20 mouse cellular contexts compared by ENCODE assay signal in the genomic region with DNA sequence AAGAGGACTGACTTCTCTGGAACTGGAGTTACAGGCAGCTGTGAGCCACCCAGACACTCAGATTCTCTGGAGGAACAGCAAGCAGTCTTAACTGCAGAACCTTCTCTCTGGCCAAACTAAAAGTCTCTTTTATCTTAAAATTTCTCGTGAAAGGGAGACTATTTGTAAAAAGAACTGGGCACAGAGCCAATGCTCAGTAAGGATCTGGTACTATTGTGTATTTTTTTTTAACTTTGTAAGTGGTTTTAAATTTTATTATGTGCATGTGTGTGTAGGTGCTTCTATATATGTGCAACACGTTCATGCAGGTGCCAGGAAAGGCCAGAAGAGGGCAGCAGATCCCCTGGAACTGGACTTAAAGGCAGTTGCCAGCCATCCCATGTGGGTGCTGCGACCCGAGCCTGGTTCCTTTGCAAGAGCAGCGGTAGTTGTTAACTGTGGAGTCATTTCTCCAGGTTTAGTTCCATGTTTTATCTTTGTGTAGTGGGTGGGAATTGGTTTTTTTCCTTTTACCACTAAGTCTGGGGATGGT. TPM values are rescaled to one million over a fixed set of nuclear protein-coding genes. Genes with fewer than 3 reads are reported as not detected.
A peak's percentile ranks its signal among the peaks of the same experiment; 100 is the strongest.
DNase-seq lines count a peak whose midpoint lies in the region; ATAC-seq and TF ChIP-seq lines count a peak whose summit lies in the region.
"Had no signal": no experiment of that assay in that cellular context is flagged by ENCODE, and none has a peak within 500 bp of the region (broad histone marks: within the 10 kb centered on the region; RNA-seq: fewer than 3 reads in every experiment).

No protein-coding gene starts in this region.

- WGBS in lung, embryonic 14.5 days: 63% methylated on average over 5 of the region's 5 CpGs
- WGBS in embryonic facial prominence, embryonic 14.5 days: 64% methylated on average over 5 of the region's 5 CpGs

- intact Hi-C loops in heart, postnatal 36 days (cut with DNase I): no loop called here
- intact Hi-C loops in heart, postnatal 10 days (cut with DNase I): no loop called here

- no peaks in the 10 kb centered on the region for H3K9me3 ChIP-seq in lung, embryonic 14.5 days (ENCODE audit: low read depth, low read length)
- peaks cover 12% of the 10 kb centered on the region for H3K9me3 ChIP-seq in E14TG2a.4 (ENCODE audit: low read length)
- peaks cover 3% of the 10 kb centered on the region for H3K9me3 ChIP-seq in embryonic facial prominence, embryonic 14.5 days (ENCODE audit: control insufficient read depth, low read length)
- H3K9me3 ChIP-seq: lung, embryonic 15.5 days had no signal

- no peak overlapping the region for H3K4me2 ChIP-seq in lung, embryonic 14.5 days
- no peak overlapping the region for H3K4me2 ChIP-seq in embryonic facial prominence, embryonic 14.5 days (ENCODE audit: low read depth, low read length)
- H3K4me2 ChIP-seq: lung, embryonic 15.5 days had no signal

- H3K4me3 ChIP-seq in lung, embryonic 14.5 days (ENCODE audit: low read depth, low read length): no peak overlapping the region
- no peak overlapping the region for H3K4me3 ChIP-seq in E14TG2a.4 (replicated peaks; ENCODE audit: low read length)
- no peak overlapping the region for H3K4me3 ChIP-seq in embryonic facial prominence, embryonic 14.5 days (ENCODE audit: low read depth, low read length)
- H3K4me3 ChIP-seq: erythroblast, embryonic 14.5 days; lung, embryonic 15.5 days; myocyte had no signal

- H3K36me3 ChIP-seq in lung, embryonic 14.5 days (ENCODE audit: insufficient read depth): no peaks in the 10 kb centered on the region
- no peaks in the 10 kb centered on the region for H3K36me3 ChIP-seq in E14TG2a.4 (ENCODE audit: insufficient read depth, low read length)
- no peaks in the 10 kb centered on the region for H3K36me3 ChIP-seq in embryonic facial prominence, embryonic 14.5 days (ENCODE audit: control insufficient read depth, insufficient read depth, low read length)
- H3K36me3 ChIP-seq: lung, embryonic 15.5 days had no signal

- H3K4me1 ChIP-seq in lung, embryonic 14.5 days (ENCODE audit: insufficient read depth): peaks cover 19% of the 10 kb centered on the region
- peaks cover 42% of the 10 kb centered on the region for H3K4me1 ChIP-seq in E14TG2a.4 (replicated peaks; ENCODE audit: low read depth, low read length)
- peaks cover 25% of the 10 kb centered on the region for H3K4me1 ChIP-seq in embryonic facial prominence, embryonic 14.5 days (ENCODE audit: control insufficient read depth, insufficient read depth, low read length)

- peak; percentile 48 for TF ChIP-seq CTCF in lung, embryonic 14.5 days (IDR thresholded peaks at IDR 0.05; ENCODE audit: low read depth)
- peak; percentile 55 for TF ChIP-seq CTCF in E14TG2a.4 (conservative IDR thresholded peaks at IDR 0.05; ENCODE audit: low read length)

- peak; percentile 33 for DNase-seq in heart, adult 11 months
- no peak for DNase-seq in heart, postnatal 36 days
- peak; percentile 71 for DNase-seq in lung, embryonic 14.5 days
- DNase-seq in lung, postnatal 14 days: no peak
- peak; percentile 54 for DNase-seq in embryonic facial prominence, embryonic 14.5 days (ENCODE audit: low spot score)
- no peak for DNase-seq in kidney, postnatal 36 days
- no peak for DNase-seq in heart, postnatal 10 days
- DNase-seq: adrenal gland, postnatal 25 days; cerebellum, adult 11 months; heart, postnatal 4 days had no signal

- no peak overlapping the region for H3K9ac ChIP-seq in lung, embryonic 14.5 days
- no peak overlapping the region for H3K9ac ChIP-seq in embryonic facial prominence, embryonic 14.5 days (ENCODE audit: low read depth, low read length)
- H3K9ac ChIP-seq: lung, embryonic 15.5 days had no signal

- ATAC-seq in lung, embryonic 14.5 days (ENCODE audit: insufficient read depth): no peak
- ATAC-seq in embryonic facial prominence, embryonic 14.5 days (ENCODE audit: low read depth): no peak
- ATAC-seq: intestine, embryonic 16.5 days had no signal

- H3K27me3 ChIP-seq in lung, embryonic 14.5 days (ENCODE audit: insufficient read depth, low read length): peaks cover 38% of the 10 kb centered on the region
- peaks cover 76% of the 10 kb centered on the region for H3K27me3 ChIP-seq in E14TG2a.4 (ENCODE audit: insufficient read depth, low read length)
- H3K27me3 ChIP-seq in embryonic facial prominence, embryonic 14.5 days (replicated peaks; ENCODE audit: control insufficient read depth, insufficient read depth, low read length): peaks cover 45% of the 10 kb centered on the region

- no peak overlapping the region; the same call in 1 of the 2 replicates for H3K27ac ChIP-seq in lung, embryonic 14.5 days (ENCODE audit: low read depth)
- no peak overlapping the region for H3K27ac ChIP-seq in embryonic facial prominence, embryonic 14.5 days (replicated peaks; ENCODE audit: low read depth, low read length)
- H3K27ac ChIP-seq: lung, embryonic 15.5 days had no signal

RNA-seq across cellular contexts. Expression of gene 1700067P10Rik, which starts 4.2 kb away (rescaled TPM):
- total RNA-seq in heart, postnatal 36 days (2021): not detected
- polyA plus RNA-seq in lung, embryonic 14.5 days (2014; fragmentation: Nextera tagmentation; extraction: Ambion mirVana): not detected in 2 replicates
- polyA plus RNA-seq in embryonic facial prominence, embryonic 14.5 days (2014; fragmentation: Nextera tagmentation; extraction: Ambion mirVana): not detected in 2 replicates
- total RNA-seq in heart, postnatal 10 days (2021): not detected
- total RNA-seq: adrenal gland, postnatal 25 days; heart, adult 8-10 months; heart, postnatal 4 days; layer of hippocampus, adult 18-20 months; left cerebral cortex, postnatal 25 days had no signal
- polyA plus RNA-seq: intestine, embryonic 16.5 days; lung, embryonic 15.5 days; myocyte; small intestine, adult 2 months; stomach, embryonic 16.5 days had no signal

RNA-seq across cellular contexts. Expression of gene 9830107B12Rik, which starts 52.7 kb away (rescaled TPM):
- total RNA-seq in heart, postnatal 36 days (2021): under 1 TPM in 1 of 2 experiments, not detected in 1; 0.17 TPM
- not detected in 2 replicates for polyA plus RNA-seq in lung, embryonic 14.5 days (2014; fragmentation: Nextera tagmentation; extraction: Ambion mirVana)
- polyA plus RNA-seq in embryonic facial prominence, embryonic 14.5 days (2014; fragmentation: Nextera tagmentation; extraction: Ambion mirVana): not detected in 2 replicates
- total RNA-seq in heart, postnatal 10 days (2021): not detected
- total RNA-seq: adrenal gland, postnatal 25 days; heart, adult 8-10 months; heart, postnatal 4 days; layer of hippocampus, adult 18-20 months; left cerebral cortex, postnatal 25 days had no signal
- polyA plus RNA-seq: erythroblast, embryonic 14.5 days; intestine, embryonic 16.5 days; lung, embryonic 15.5 days; myocyte had no signal

RNA-seq across cellular contexts. Expression of gene 1700122O11Rik, which starts 55.3 kb away (rescaled TPM):
- total RNA-seq in heart, postnatal 36 days (2021): not detected
- not detected in 2 replicates for polyA plus RNA-seq in lung, embryonic 14.5 days (2014; fragmentation: Nextera tagmentation; extraction: Ambion mirVana)
- not detected in 2 replicates for polyA plus RNA-seq in embryonic facial prominence, embryonic 14.5 days (2014; fragmentation: Nextera tagmentation; extraction: Ambion mirVana)
- total RNA-seq in heart, postnatal 10 days (2021): not detected
- total RNA-seq: adrenal gland, postnatal 25 days; heart, adult 8-10 months; heart, postnatal 4 days; layer of hippocampus, adult 18-20 months; left cerebral cortex, postnatal 25 days had no signal
- polyA plus RNA-seq: erythroblast, embryonic 14.5 days; intestine, embryonic 16.5 days; lung, embryonic 15.5 days; myocyte; small intestine, adult 2 months; stomach, embryonic 16.5 days had no signal

Comparison
In these comparisons a context has a peak if more than half of its experiments do, and no peak if none do; other contexts are left out.
1. DNase-seq: peak in heart, adult 11 months (single experiment), lung, embryonic 14.5 days (single experiment) and embryonic facial prominence, embryonic 14.5 days (single experiment); none in heart, postnatal 36 days (0 of 2), lung, postnatal 14 days (single experiment), kidney, postnatal 36 days (0 of 2) and heart, postnatal 10 days (0 of 2).